Mouse (Mus musculus) embryonic facial prominence, embryonic 10.5 days (tissue): Measurements from ENCODE around the gene Ybx2. TPM values are rescaled to one million over a fixed set of nuclear protein-coding genes. Genes with fewer than 3 reads are reported as not detected.

ENCODE experiments used
- DNase-seq: peaks from one replicate; pipeline ENCODE4 v3.0.0-alpha.2; 2017; ENCODE audit warnings: low spot score
- H3K27ac ChIP-seq: fragments of 300-500 bp; sonication (generic); replicated peaks from 2 replicates; pipeline ENCODE4 v1.5.1; 2016; ENCODE audit warnings: mild to moderate bottlenecking
- H3K27me3 ChIP-seq: fragments of 300-500 bp; sonication (generic); replicated peaks from 2 replicates; pipeline ENCODE4 v1.6.1; 2016; ENCODE audit warnings: low read depth, mild to moderate bottlenecking; ENCODE audit not compliant: poor library complexity, severe bottlenecking
- H3K36me3 ChIP-seq: fragments of 300-500 bp; sonication (generic); replicated peaks from 2 replicates; pipeline ENCODE4 v1.6.1; 2016; ENCODE audit warnings: mild to moderate bottlenecking, moderate library complexity
- H3K4me1 ChIP-seq: fragments of 300-500 bp; sonication (generic); 2 replicates; pipeline ENCODE4 v1.6.1; 2016
- H3K4me3 ChIP-seq: fragments of 300-500 bp; sonication (generic); 2 replicates; pipeline ENCODE4 v1.5.1; 2016; ENCODE audit warnings: mild to moderate bottlenecking, moderate library complexity
- H3K9me3 ChIP-seq: fragments of 300-500 bp; sonication (generic); 2 replicates; pipeline ENCODE4 v1.6.1; 2016; ENCODE audit warnings: mild to moderate bottlenecking
- WGBS: fragments of 180-500 bp; shearing (Covaris S2); methylation state at CpG from one replicate; pipeline ENCODE4 v1.1.7; 2016; 5-methylcytosine and 5-hydroxymethylcytosine counted together
- polyA plus RNA-seq: library from polyadenylated mRNA; unstranded; fragments of >200 nt; fragmentation: Nextera tagmentation; extraction: Ambion mirVana; gene quantifications from 2 replicates; pipeline ENCODE4 v1.2.1, GENCODE M21; 2016

Ybx2 gene
- polyA plus RNA-seq, 1 experiment from 2014 or later, result 5.8 TPM

DNA sequence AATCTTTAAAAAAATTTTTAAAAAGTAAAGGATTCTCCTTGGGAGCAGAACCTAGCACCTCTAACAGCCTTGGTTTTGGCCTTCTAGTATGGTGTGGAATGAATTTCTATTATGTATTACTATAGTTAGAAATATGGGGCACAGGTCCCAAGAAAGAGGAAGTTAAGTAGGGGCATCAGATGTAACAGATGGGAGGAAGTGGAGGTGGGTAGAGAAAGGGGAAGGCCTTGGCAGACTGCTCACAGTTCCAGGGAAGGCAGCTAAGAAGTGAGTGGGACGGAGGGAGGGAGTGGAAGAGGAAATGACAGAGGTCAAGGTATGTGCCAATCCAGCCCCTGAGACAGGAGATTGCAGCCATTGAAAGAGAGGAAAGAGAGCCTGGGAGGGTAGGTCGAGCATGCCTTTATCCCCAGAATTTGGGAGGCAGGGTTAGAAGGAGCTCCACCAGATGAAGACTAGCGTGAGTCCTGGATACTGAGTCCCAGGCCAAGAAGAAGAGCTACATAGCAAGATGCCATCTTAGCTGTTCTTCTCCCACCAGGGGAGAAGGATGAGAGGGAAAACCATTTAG is 4.5 kb upstream of the Ybx2 start:
- Histone ChIP-seq H3K27ac (no peak overlapping the region), H3K9me3 (no peaks in the 10 kb centered on the region), H3K36me3 (no peaks in the 10 kb centered on the region), H3K27me3 (peaks cover 19% of the 10 kb centered on the region), H3K4me1 (peaks cover 21% of the 10 kb centered on the region), H3K4me3 (no peak overlapping the region)
- 65% methylated on average over 3 of the region's 3 CpGs for WGBS
- no peak for DNase-seq

DNA sequence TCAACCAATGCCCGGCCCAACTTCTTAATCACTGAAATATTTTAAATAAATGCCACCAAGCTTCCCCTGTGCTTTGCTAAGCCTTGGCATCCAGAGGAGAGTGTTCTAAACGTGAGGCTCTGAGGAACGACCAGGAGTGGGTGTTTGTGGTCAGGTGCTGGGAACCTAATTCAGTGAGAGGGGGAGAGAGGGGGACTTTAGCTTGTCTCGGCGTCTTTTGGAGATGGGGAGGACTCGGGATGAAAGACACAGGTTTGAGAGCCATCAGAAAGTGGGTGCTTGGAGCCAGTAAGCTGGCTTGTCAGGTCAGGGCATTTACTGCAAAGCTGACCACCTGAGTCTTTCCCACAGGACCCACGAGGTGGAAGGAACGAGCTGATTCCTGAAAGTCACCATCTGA is 3.8 kb upstream of the Ybx2 start:
- no peak for DNase-seq
- Histone ChIP-seq H3K27me3 (peaks cover 26% of the 10 kb centered on the region), H3K36me3 (no peaks in the 10 kb centered on the region), H3K27ac (no peak overlapping the region), H3K4me3 (no peak overlapping the region), H3K4me1 (peaks cover 28% of the 10 kb centered on the region), H3K9me3 (no peaks in the 10 kb centered on the region)
- WGBS, result 74% methylated on average over 8 of the region's 8 CpGs

DNA sequence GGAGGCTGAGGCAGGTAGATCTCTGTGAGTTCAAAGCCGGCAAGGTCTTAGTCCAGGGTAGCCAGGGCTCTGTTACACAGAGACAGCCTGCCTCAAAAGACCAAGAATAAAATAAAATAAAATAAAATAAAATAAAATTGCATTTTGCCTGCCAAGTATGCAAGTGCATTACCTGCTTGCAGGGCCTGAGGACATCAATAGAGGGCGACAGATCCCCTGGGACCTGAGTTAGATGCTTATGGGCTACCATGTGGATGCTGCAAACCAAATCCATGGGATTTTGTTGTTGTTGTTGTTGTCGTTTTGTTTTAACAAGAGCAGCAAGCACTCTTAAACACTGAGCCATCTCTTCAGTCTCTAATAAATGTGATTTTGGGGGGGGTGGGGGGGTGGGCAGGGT is 3.3 kb upstream of the Ybx2 start:
- 40% methylated on average over 3 of the region's 3 CpGs for WGBS
- H3K9me3 ChIP-seq, result no peaks in the 10 kb centered on the region
- no peaks in the 10 kb centered on the region for H3K36me3 ChIP-seq
- H3K27ac ChIP-seq, result no peak overlapping the region
- no peak for DNase-seq
- peaks cover 31% of the 10 kb centered on the region for H3K27me3 ChIP-seq
- no peak overlapping the region for H3K4me3 ChIP-seq
- peaks cover 33% of the 10 kb centered on the region for H3K4me1 ChIP-seq

DNA sequence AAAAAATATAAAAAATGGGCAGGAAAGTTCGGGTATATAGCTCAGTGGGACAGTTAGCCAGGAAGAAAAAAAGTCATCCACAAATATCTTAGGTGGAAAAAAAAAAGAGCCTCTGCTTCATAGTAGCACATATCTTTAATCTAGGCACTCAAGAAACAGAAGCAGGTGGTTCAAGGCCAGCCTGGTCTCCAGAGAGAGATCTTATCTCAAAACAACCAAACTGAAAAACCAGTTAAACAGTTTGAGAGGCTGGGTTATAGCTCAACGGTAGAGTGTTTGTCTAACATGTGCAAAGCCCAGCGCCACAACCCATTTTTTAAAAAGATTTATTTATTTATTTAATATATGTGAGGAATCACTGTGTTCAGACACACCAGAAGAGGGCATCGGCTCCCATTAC is 2.5 kb upstream of the Ybx2 start:
- WGBS, result 80% methylated on average over 4 of the region's 4 CpGs
- H3K36me3 ChIP-seq, result no peaks in the 10 kb centered on the region
- no peaks in the 10 kb centered on the region for H3K9me3 ChIP-seq
- no peak overlapping the region for H3K27ac ChIP-seq
- H3K4me3 ChIP-seq, result no peak overlapping the region
- no peak for DNase-seq
- H3K27me3 ChIP-seq, result peaks cover 39% of the 10 kb centered on the region
- peaks cover 39% of the 10 kb centered on the region for H3K4me1 ChIP-seq

DNA sequence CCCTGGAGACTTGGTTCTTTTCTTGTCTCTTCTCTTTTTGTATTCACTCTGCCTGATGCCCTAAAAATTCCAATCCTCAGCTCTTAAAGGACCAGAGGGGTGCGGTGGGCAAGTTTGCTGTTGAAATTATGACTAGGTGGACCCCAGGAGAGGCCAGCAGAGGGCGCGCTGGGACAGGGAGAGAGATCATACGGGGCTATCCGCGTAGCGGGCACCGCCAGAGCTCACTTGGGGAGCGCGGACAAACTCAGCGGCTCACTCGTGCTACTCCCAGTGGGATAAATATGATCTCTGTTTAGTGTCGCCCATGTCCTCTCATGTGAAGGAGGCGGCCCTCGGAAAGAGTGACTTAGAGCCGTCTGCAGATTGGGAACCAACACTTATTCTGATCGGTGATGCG is 1.4 kb upstream of the Ybx2 start:
- 0 out of 2 replicates have a peak overlapping the region, but pooled peaks have one; percentile 1 for H3K27ac ChIP-seq
- no peaks in the 10 kb centered on the region for H3K9me3 ChIP-seq
- peak; percentile 96 for DNase-seq
- peaks cover 50% of the 10 kb centered on the region for H3K27me3 ChIP-seq
- peaks cover 50% of the 10 kb centered on the region for H3K4me1 ChIP-seq
- peak overlapping the region; percentile 75 for H3K4me3 ChIP-seq
- no peaks in the 10 kb centered on the region for H3K36me3 ChIP-seq
- WGBS, result 1% methylated on average over 18 of the region's 18 CpGs

DNA sequence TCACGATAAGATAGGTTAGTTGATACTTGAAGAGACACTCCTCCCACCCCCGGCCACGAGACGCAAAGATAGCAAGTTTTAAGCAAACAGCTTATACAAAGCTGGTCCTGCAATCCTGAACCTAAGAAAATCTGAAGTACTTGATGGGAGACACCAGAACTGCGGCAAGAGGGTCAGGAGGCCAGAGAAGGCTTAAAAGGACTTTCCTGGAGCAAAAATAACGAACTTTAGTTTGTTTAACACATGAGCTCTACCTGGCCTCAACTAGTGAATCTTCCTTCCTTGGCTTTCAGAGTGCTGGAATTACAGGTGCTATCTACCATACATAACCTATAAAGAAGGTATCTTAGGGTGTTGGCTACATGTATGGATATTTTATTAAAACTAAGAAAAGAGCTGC is 915 bp upstream of the Ybx2 start:
- 20% methylated on average over 6 of the region's 6 CpGs for WGBS
- Histone ChIP-seq H3K36me3 (no peaks in the 10 kb centered on the region), H3K4me1 (peaks cover 54% of the 10 kb centered on the region), H3K4me3 (peak overlapping the region; percentile 75), H3K9me3 (no peaks in the 10 kb centered on the region), H3K27me3 (peaks cover 55% of the 10 kb centered on the region), H3K27ac (peak overlapping the region; percentile 86; the same call in 1 of the 2 replicates)
- DNase-seq, result no peak

DNA sequence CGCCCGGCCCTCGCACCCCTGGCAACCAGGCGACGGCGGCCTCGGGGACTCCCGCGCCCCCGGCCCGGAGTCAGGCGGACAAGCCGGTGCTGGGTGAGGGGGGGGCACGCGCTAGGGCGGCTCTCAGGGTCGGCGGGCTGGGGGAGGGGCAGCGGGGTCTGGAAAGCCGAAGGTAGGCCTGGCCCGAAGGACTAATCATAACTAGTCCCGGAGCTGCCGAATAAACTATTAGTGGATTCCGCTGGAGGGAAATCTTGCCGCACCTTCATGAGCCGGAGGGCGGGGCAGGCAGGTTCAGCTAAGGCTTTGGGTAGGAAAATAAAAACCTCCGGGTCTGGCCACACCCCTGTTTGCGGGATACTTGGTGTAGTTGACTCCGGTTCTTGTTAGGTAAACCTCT is 560 bp downstream of the Ybx2 start:
- Histone ChIP-seq H3K4me1 (peaks cover 54% of the 10 kb centered on the region), H3K27me3 (peaks cover 62% of the 10 kb centered on the region), H3K4me3 (peak overlapping the region; percentile 75), H3K27ac (peak overlapping the region; percentile 86), H3K9me3 (no peaks in the 10 kb centered on the region), H3K36me3 (no peaks in the 10 kb centered on the region)
- WGBS, result 2% methylated on average over 30 of the region's 30 CpGs
- DNase-seq, result peak; percentile 50

DNA sequence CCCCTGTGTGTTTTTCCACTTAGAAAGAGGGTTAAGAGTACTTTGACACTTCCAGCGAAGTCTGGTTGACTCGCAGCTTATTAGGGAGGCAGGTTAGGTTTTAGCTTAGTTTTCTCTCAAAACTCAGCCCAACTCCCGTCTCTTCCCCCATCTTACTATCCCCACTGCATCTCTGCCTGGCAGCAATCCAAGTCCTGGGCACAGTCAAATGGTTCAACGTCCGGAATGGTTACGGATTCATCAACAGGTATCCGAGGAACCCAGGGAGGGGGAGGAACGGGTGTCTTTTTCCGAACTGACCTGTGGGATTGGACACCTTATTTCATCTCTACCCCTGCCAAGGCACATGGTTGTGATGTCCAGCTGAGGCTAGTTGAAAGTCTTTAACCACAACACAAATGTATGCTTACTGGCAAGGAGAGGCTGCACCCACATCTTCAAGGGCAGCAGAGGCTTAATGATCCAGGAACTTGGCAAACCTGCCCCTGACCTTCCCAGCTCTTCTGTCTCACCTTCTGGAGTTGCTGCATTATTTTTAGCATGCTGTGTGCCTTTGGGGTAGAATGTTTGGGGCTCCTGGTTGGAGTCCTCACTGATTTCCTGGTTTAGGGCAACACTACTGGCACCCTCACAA is 1.2 kb downstream of the Ybx2 start:
- no peak for DNase-seq
- H3K4me1 ChIP-seq, result peaks cover 54% of the 10 kb centered on the region
- 54% methylated on average over 9 of the region's 9 CpGs for WGBS
- H3K27me3 ChIP-seq, result peaks cover 62% of the 10 kb centered on the region
- no peak overlapping the region for H3K27ac ChIP-seq
- H3K4me3 ChIP-seq, result peak overlapping the region; percentile 75
- no peaks in the 10 kb centered on the region for H3K9me3 ChIP-seq
- H3K36me3 ChIP-seq, result peaks cover 4% of the 10 kb centered on the region; the same call in 1 of the 2 replicates

DNA sequence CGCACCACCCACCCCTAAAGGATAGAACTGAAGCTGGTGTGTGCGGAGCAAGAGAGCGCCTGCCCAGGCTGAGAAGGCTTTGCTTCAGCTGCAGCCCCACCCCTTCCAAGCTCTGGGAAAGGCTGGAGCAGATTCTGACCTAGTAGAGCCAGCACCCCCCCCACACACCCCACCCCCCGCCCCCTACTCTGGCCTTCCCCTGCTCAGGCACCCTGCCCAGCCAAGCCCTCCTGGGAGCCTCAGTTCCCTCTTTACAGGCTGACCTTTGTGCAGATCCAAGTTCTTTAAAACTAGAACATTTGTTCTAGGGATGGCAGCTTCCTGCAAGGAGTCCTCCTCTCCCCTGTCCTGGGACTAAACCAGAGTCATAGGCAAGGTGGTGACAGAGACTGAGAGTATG is 1.8 kb downstream of the Ybx2 start:
- no peak for DNase-seq
- peaks cover 54% of the 10 kb centered on the region for H3K4me1 ChIP-seq
- peaks cover 10% of the 10 kb centered on the region for H3K36me3 ChIP-seq
- no peak overlapping the region for H3K27ac ChIP-seq
- no peaks in the 10 kb centered on the region for H3K9me3 ChIP-seq
- H3K4me3 ChIP-seq, result peak overlapping the region; percentile 75; the same call in 1 of the 2 replicates
- WGBS, result 38% methylated on average over 4 of the region's 4 CpGs
- H3K27me3 ChIP-seq, result peaks cover 62% of the 10 kb centered on the region

DNA sequence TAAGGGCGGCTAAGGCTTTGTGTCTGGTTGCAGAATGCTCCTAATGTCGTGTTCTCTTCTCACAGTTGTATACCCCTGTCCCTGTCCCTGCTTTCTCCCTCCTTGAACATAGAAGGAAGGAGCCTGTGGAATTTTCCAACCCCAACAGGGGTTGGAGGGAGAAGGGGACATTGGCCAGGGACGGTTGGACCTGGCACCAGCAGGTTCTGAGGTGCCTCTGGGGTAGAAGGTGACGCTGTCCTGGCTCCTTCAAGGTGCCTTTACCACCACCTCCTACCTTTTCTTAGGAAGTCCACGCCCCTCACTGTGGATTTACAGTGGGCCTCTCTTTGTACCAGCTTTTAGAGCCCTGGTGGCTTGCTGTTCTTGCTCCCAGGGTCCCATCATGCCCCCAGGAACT is 2.2 kb downstream of the Ybx2 start:
- 0 out of 2 replicates have a peak overlapping the region, but pooled peaks have one; percentile 75 for H3K4me3 ChIP-seq
- H3K36me3 ChIP-seq, result peaks cover 15% of the 10 kb centered on the region
- no peak for DNase-seq
- H3K4me1 ChIP-seq, result peaks cover 54% of the 10 kb centered on the region
- H3K9me3 ChIP-seq, result no peaks in the 10 kb centered on the region
- 64% methylated on average over 5 of the region's 5 CpGs for WGBS
- peaks cover 60% of the 10 kb centered on the region for H3K27me3 ChIP-seq
- H3K27ac ChIP-seq, result no peak overlapping the region

DNA sequence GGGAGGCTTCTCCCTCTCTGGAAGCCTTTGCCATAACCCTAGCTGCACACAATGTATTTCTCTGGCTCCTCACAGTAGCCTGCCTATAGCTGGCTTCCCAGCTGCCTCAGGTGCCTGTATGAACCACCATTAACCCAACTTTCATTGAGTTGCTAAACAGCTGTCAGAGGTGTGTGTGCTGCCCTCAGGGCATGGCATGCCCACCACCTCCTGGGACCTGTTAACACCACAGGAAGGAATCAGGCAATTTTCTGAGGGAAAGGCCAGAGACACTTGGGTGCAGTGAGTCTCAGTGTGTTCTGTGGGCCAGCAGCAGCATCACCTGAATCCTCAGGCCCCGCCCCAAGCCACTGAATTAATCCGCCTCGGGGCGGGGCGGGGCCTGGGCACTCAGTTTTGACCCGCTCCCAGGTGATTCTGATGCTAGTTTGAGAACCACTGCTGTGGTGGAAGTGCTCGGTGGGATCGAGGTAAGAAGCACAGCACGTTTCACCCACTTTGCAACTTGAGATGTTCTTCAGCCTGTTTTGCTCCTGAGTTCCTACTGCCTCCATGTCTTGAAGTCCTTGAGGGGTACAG is 2.9 kb downstream of the Ybx2 start:
- 0 out of 2 replicates have a peak overlapping the region, but pooled peaks have one; percentile 75 for H3K4me3 ChIP-seq
- H3K27me3 ChIP-seq, result peaks cover 59% of the 10 kb centered on the region

DNA sequence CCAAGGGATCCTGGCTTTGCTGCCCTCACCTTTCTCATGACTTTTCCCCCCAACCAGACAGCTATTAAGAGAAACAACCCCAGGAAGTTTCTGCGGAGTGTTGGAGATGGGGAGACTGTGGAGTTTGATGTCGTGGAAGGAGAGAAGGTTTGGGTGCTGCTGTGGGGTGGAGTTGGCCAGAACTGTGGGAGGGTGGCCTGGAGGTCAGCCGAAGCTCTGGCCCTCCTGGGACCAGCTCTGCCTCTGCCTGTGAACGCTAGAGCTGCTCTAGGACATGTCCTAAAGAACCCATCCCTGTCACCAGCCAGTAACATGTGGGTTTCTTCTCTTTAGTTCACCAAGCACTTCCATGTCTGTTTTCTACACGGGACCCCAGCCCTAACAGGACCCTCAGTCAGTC is 3.6 kb downstream of the Ybx2 start:
- WGBS, result 74% methylated on average over 5 of the region's 5 CpGs
- H3K4me1 ChIP-seq, result peaks cover 51% of the 10 kb centered on the region
- no peak overlapping the region; the same call in 1 of the 2 replicates for H3K4me3 ChIP-seq
- no peak overlapping the region for H3K27ac ChIP-seq
- no peak for DNase-seq
- H3K27me3 ChIP-seq, result peaks cover 59% of the 10 kb centered on the region
- no peaks in the 10 kb centered on the region for H3K9me3 ChIP-seq
- peaks cover 28% of the 10 kb centered on the region for H3K36me3 ChIP-seq

More for the DNA sequence above, 2.9 kb downstream of the Ybx2 start:
- DNase-seq, result no peak
- Histone ChIP-seq H3K9me3 (no peaks in the 10 kb centered on the region), H3K4me1 (peaks cover 54% of the 10 kb centered on the region), H3K36me3 (peaks cover 21% of the 10 kb centered on the region), H3K27ac (no peak overlapping the region; the same call in 1 of the 2 replicates)
- WGBS, result 21% methylated on average over 9 of the region's 9 CpGs

DNA sequence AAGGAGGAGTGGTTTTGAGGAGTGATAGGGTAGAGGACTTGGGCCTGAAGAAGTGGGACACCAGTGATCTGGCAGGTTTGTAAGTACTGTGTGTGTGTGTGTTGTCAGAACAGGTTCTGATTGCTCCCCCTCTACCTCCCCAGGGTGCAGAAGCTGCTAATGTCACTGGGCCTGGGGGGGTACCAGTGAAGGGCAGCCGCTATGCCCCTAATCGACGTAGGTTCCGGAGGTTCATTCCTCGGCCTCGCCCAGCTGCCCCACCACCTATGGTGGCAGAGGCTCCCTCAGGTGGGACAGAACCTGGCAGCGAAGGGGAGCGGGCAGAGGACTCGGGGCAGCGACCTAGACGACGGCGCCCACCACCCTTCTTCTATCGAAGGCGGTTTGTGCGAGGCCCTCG is 4.1 kb downstream of the Ybx2 start:
- H3K27me3 ChIP-seq, result peaks cover 56% of the 10 kb centered on the region
- no peaks in the 10 kb centered on the region for H3K9me3 ChIP-seq
- H3K36me3 ChIP-seq, result peaks cover 33% of the 10 kb centered on the region
- peaks cover 45% of the 10 kb centered on the region for H3K4me1 ChIP-seq
- WGBS, result 90% methylated on average over 17 of the region's 17 CpGs
- no peak for DNase-seq
- no peak overlapping the region for H3K4me3 ChIP-seq
- no peak overlapping the region for H3K27ac ChIP-seq
